Mouse (Mus musculus) stomach, embryonic 15.5 days (tissue): ENCODE data around the gene Procr. TPM values are rescaled to one million over a fixed set of nuclear protein-coding genes. Genes with fewer than 3 reads are reported as not detected.
"Not testable (repeated sequence)": the region's sequence is repeated elsewhere in the genome, so short reads cannot be mapped to it uniquely, and the experiment has no call there.

Experiments
- ATAC-seq: fragments of 200-750 bp; cut with Nextera tagmentation; 2 replicates; pipeline ENCODE4 v1.8.0; 2017; ENCODE audit warnings: low read depth, moderate number of reproducible peaks, moderate TSS enrichment; ENCODE audit not compliant: insufficient read depth, low FRiP score
- H3K27ac ChIP-seq: fragments of 300-500 bp; sonication (generic); 2 replicates; pipeline ENCODE4 v1.5.1; 2015; ENCODE audit warnings: mild to moderate bottlenecking, inconsistent platforms
- H3K27me3 ChIP-seq: fragments of 300-500 bp; sonication (generic); replicated peaks from 2 replicates; pipeline ENCODE4 v1.6.1; 2015; ENCODE audit warnings: inconsistent platforms
- H3K36me3 ChIP-seq: fragments of 300-500 bp; sonication (generic); 2 replicates; pipeline ENCODE4 v1.6.1; 2015; ENCODE audit warnings: inconsistent platforms
- H3K4me1 ChIP-seq: fragments of 300-500 bp; sonication (generic); 2 replicates; pipeline ENCODE4 v1.6.1; 2015; ENCODE audit warnings: inconsistent platforms
- H3K4me2 ChIP-seq: fragments of 300-500 bp; sonication (generic); 2 replicates; pipeline ENCODE4 v1.6.1; 2015; ENCODE audit warnings: mild to moderate bottlenecking, inconsistent platforms
- H3K4me3 ChIP-seq: fragments of 300-500 bp; sonication (generic); replicated peaks from 2 replicates; pipeline ENCODE4 v1.5.1; 2015; ENCODE audit warnings: inconsistent platforms
- H3K9ac ChIP-seq: fragments of 300-500 bp; sonication (generic); 2 replicates; pipeline ENCODE4 v1.6.1; 2015; ENCODE audit warnings: inconsistent platforms
- H3K9me3 ChIP-seq: fragments of 300-500 bp; sonication (generic); 2 replicates; pipeline ENCODE4 v1.6.1; 2016; ENCODE audit warnings: inconsistent platforms
- WGBS: fragments of 180-500 bp; shearing (Covaris S2); methylation state at CpG from one replicate; pipeline ENCODE4 v1.1.7; 2015; 5-methylcytosine and 5-hydroxymethylcytosine counted together
- polyA plus RNA-seq: library from polyadenylated mRNA; unstranded; fragments of >200 nt; fragmentation: Nextera tagmentation; extraction: Ambion mirVana; gene quantifications from 2 replicates; pipeline ENCODE4 v1.2.1, GENCODE M21; 2015

The Procr gene
- polyA plus RNA-seq, 1 experiment from 2014 or later = 18.3 TPM

DNA sequence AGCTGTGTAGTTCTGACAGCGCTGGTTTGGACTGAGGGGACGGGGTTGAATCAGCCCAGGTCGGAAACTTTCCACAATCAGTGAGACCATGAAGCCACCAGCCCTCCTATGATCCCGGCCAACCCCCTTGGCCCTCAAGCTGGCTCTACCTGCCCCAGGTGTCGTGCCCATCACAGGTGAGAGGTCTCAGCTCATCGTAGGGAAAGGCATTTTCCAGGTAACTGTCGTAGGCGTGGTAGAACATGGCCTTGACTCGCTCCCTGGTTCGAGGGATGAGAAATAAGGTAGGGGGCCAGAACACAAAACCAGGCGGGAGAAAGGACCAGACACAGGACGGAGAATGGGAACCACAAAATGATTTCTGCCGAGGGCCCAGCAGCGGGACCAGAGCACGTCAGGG, 22.2 kb upstream of the Procr start:
- Histone ChIP-seq H3K27me3 (no peaks in the 10 kb centered on the region), H3K9me3 (no peaks in the 10 kb centered on the region), H3K4me3 (peak overlapping the region; percentile 93), H3K36me3 (no peaks in the 10 kb centered on the region), H3K4me2 (peak overlapping the region; percentile 89), H3K27ac (peak overlapping the region; percentile 68), H3K9ac (peak overlapping the region; percentile 76), H3K4me1 (peaks cover 6% of the 10 kb centered on the region)
- WGBS = 3% methylated on average over 15 of the region's 15 CpGs
- ATAC-seq = no peak; the same call in 1 of the 2 replicates

DNA sequence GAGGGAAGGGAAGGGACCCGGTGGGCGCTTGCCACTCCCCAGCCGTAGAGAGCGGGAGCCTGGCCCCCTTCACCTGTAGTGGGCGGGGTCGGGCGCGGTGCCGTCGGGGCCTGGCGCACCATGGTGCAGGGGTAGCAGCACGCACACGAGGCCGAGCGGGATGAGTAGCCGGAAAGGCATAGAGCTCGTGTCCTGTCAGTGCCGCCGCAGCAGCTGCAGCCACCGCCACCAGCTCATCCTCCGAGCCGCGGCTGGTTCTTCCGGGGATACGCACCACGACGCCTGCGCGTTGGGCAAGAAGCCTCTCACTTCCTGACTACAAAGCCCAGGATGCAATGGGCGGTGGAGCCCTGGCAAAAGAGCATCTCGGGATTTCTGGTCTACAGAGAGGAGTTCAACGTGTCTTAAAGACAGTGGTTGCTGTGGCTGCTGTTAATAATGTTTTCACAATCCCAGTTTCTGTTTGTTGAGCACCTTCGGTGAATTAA, 21.7 kb upstream of the Procr start, which contains the start of gene Edem2:
Gene Edem2 (minus strand): TSS at position 318 of the 488 bp plus-strand sequence.
- Histone ChIP-seq H3K27me3 (no peaks in the 10 kb centered on the region), H3K36me3 (no peaks in the 10 kb centered on the region), H3K4me1 (peaks cover 6% of the 10 kb centered on the region), H3K9ac (peak within 1 kb of the TSS; percentile 76), H3K4me3 (peak within 1 kb of the TSS; percentile 93), H3K4me2 (peak within 1 kb of the TSS; percentile 89), H3K27ac (peak within 1 kb of the TSS; percentile 68), H3K9me3 (no peaks in the 10 kb centered on the region)
- ATAC-seq = peak; percentile 88
- under 1% methylated on average over 33 of the region's 33 CpGs for WGBS

DNA sequence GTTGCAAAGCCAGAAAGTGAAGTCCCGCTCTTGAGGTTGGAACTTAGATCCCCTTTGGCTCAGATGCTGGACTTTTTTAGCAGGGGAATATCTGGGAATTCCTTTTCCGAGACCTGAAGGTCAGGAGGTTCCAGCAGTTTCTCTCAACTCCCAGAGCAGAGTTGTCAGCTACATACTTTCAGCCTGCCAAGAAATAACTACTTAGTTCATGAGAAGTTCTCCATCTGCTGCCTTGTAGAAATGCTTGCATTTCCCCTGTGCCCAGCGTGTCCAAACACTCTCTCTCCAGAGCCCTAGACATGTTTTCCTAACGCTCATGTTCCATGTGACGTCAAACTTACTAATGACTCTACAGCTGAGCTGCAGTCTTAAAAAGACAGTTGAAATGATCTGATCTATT, 15.8 kb upstream of the Procr start:
- Histone ChIP-seq H3K36me3 (no peaks in the 10 kb centered on the region), H3K27ac (peak overlapping the region; percentile 45), H3K9me3 (no peaks in the 10 kb centered on the region), H3K9ac (no peak overlapping the region), H3K4me3 (no peak overlapping the region), H3K27me3 (no peaks in the 10 kb centered on the region), H3K4me1 (no peaks in the 10 kb centered on the region), H3K4me2 (no peak overlapping the region)
- ATAC-seq = peak; percentile 43; the same call in 1 of the 2 replicates
- 43% methylated on average over 5 of the region's 5 CpGs for WGBS

DNA sequence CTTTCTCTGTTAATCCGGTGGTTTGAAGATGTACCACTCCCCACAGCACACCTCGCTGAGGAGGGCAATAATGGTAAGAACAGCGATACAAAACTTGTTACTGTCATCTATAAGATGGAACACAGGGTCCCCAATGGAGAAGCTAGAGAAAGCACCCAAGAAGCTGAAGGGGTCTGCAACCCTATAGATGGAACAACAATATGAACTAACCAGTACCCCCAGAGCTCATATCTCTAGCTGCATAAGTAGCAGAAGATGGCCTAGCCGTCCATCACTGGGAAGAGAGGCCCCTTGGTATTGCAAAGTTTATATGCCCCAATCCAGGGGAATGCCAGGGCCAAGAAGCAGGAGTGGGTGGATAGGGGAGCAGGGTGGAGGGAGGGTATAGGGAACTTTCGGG, 15.2 kb upstream of the Procr start, which contains the start of gene Gm17581:
Gene Gm17581 (minus strand): TSS at position 101 of the 400 bp plus-strand sequence.
- ATAC-seq, H3K4me1 ChIP-seq, H3K9me3 ChIP-seq, H3K4me3 ChIP-seq, H3K27me3 ChIP-seq, H3K9ac ChIP-seq, H3K4me2 ChIP-seq, H3K36me3 ChIP-seq: not testable (repeated sequence)
- peak within 1 kb of the TSS; percentile 45 for H3K27ac ChIP-seq
- 83% methylated on average over 5 of the region's 5 CpGs for WGBS

DNA sequence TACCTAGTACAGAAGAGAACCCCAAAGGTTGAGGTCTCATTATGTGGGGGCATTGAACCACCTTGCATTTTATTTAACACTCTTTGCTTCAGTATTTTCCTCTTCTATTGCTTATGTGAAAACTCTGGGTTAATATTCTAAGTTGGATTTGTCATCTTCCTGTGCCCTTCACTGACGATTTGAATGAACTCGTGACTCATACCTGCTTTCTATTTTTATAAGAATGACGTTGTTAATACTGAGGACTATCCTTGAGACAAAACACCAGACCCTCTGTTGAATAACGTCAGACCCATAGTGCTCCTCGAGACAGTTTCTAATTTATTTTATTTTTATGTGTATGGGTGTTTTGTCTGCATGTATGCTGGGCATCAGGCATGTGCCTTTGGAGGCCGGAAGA, 14.0 kb upstream of the Procr start:
- no peak overlapping the region for H3K4me3 ChIP-seq
- no peak overlapping the region for H3K4me2 ChIP-seq
- no peaks in the 10 kb centered on the region for H3K9me3 ChIP-seq
- no peak overlapping the region for H3K9ac ChIP-seq
- H3K36me3 ChIP-seq = no peaks in the 10 kb centered on the region
- no peaks in the 10 kb centered on the region for H3K4me1 ChIP-seq
- 67% methylated on average over 6 of the region's 6 CpGs for WGBS
- no peaks in the 10 kb centered on the region for H3K27me3 ChIP-seq
- H3K27ac ChIP-seq = no peak overlapping the region
- ATAC-seq = no peak

DNA sequence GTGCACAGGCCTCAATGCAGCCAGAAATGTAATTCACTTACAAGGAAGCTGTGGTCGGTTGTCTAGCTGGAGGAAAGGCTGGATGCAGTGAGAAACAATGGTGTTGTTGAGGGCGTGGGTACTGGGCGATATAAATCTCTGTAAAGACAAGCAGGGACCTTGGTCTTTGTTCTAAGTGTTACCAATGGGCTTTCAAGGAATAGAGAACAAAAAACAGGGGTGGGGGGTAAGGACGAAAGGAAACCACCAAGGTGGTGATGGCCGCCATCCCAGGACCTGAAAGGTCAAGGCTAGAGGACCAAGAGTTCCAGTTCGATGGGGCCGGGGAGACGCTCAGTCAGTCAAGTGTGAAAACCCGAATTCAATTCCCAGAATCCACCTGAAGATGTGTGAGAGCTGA, 13.1 kb upstream of the Procr start:
- H3K4me1 ChIP-seq = peaks cover 7% of the 10 kb centered on the region
- no peak overlapping the region for H3K4me3 ChIP-seq
- H3K9ac ChIP-seq = no peak overlapping the region
- no peaks in the 10 kb centered on the region for H3K9me3 ChIP-seq
- 65% methylated on average over 9 of the region's 9 CpGs for WGBS
- H3K4me2 ChIP-seq = no peak overlapping the region
- ATAC-seq = no peak
- no peaks in the 10 kb centered on the region for H3K36me3 ChIP-seq
- H3K27ac ChIP-seq = no peak overlapping the region
- H3K27me3 ChIP-seq = no peaks in the 10 kb centered on the region

DNA sequence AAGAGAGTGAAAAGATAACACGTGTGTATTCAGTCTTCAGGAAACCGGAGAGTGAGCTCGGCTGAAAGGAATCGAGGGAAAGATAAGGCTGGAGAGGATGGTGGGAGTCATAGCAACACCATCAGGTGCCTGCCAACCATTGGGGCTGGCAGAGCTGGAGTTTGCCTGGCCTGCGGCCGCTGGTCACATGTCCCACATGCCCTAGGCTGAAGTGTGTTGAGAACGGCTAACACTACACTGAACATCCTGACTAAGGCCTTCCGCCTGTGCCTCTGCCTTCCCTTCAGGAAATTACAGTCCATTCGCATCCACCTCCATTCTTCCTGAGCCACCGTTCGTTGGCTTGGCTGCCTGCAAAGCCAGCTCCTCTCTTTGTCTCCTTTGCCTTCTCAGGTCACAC, 8.7 kb upstream of the Procr start:
- Histone ChIP-seq H3K36me3 (no peaks in the 10 kb centered on the region), H3K4me3 (no peak overlapping the region), H3K27me3 (no peaks in the 10 kb centered on the region), H3K27ac (peak overlapping the region; percentile 35; the same call in 1 of the 2 replicates), H3K4me1 (peaks cover 11% of the 10 kb centered on the region), H3K9me3 (no peaks in the 10 kb centered on the region), H3K4me2 (no peak overlapping the region), H3K9ac (no peak overlapping the region)
- WGBS = 60% methylated on average over 11 of the region's 11 CpGs
- ATAC-seq = peak; percentile 27; the same call in 1 of the 2 replicates

DNA sequence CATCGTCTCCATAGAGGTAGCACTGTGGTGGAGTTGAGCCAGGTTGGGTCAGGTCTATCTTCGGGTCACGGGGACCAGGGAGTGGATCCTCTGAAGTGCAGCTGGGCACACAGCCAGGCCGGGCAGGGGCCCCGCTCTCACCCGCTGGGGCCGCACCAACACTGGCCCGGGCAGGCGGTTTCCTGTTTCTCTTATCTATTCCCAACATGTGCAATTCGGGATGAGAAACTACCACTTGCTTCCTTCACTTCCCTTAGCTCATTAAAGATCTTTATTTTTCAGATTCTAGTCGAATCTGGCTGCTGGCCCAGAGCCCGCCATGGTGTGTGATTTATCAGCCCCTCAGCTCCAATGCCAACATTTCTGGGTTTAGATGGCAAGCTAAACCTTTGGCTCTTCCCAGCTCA, 8.0 kb upstream of the Procr start:
- Histone ChIP-seq H3K9me3 (no peaks in the 10 kb centered on the region), H3K4me2 (no peak overlapping the region), H3K27ac (peak overlapping the region; percentile 35; the same call in 1 of the 2 replicates)

DNA sequence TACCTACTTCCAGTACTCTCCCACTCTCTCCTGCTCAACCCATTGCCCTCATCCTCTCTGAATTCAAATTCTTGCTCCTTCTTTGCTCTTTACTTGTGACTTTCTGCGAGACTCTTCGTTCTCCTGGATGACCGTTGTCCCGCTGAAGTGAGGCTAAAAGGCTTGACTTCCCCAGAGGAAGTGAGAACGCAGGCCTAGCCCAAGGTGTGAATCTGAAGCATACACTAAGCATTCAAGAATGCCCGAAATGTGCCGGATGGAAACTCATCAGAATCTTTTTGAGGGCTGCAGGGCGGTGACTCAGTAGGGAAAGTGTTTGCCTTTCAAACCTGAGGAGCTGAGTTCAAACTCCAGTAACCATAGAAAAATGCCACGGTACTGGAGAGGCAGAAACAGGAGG, 7.6 kb upstream of the Procr start:
- H3K27ac ChIP-seq = no peak overlapping the region
- no peak overlapping the region for H3K4me3 ChIP-seq
- H3K27me3 ChIP-seq = no peaks in the 10 kb centered on the region
- no peaks in the 10 kb centered on the region for H3K9me3 ChIP-seq
- H3K4me1 ChIP-seq = peaks cover 11% of the 10 kb centered on the region
- 79% methylated on average over 9 of the region's 9 CpGs for WGBS
- H3K9ac ChIP-seq = no peak overlapping the region
- no peaks in the 10 kb centered on the region for H3K36me3 ChIP-seq
- no peak overlapping the region for H3K4me2 ChIP-seq
- ATAC-seq = no peak

More for the DNA sequence above, 8.0 kb upstream of the Procr start:
- Histone ChIP-seq H3K27me3 (no peaks in the 10 kb centered on the region), H3K9ac (no peak overlapping the region), H3K36me3 (no peaks in the 10 kb centered on the region), H3K4me3 (no peak overlapping the region), H3K4me1 (peaks cover 11% of the 10 kb centered on the region)
- peak; percentile 63 for ATAC-seq
- 44% methylated on average over 12 of the region's 12 CpGs for WGBS

DNA sequence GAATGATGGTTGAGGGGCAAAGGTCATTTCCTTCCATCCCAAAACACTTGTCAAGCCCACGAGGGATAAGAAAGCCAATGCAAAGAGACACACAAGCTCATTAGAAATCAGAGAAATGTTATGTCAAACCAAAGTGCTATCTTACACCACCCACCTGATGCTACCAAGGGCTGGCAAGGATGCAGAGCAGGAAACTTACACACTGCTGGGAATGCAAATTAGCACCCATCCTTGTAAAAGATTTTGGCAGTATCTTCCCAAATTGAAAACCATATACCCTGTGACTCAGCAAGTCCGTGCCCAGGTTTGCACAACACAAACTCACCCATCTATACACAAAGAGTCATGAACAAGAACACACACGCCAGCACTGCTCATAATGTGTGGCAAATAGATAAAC, 5.4 kb upstream of the Procr start:
- Histone ChIP-seq H3K27me3 (no peaks in the 10 kb centered on the region), H3K4me1 (peaks cover 11% of the 10 kb centered on the region), H3K9me3 (no peaks in the 10 kb centered on the region), H3K9ac (no peak overlapping the region), H3K36me3 (no peaks in the 10 kb centered on the region), H3K27ac (no peak overlapping the region), H3K4me3 (no peak overlapping the region), H3K4me2 (no peak overlapping the region)
- 48% methylated on average over 3 of the region's 3 CpGs for WGBS
- no peak for ATAC-seq

DNA sequence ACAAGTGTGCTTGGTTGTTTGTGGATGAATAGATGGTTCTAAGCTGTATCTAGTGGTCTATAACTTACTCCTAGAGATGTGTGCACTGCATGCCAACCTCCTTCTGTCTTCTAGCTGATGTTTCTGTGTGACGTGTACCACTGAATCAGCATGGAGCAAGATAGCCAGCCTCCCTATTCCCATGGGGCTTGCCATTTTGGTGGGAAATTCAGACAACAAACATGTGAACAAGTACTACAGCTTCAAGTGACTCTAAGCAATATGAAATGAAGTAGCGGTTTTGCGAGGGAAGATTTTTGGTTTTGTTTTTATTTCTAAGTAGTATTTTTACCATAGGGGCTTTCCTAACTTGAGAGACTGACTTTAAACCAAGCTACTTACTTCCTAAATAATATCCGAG, 1.5 kb upstream of the Procr start:
- Histone ChIP-seq H3K27me3 (no peaks in the 10 kb centered on the region), H3K9me3 (no peaks in the 10 kb centered on the region), H3K4me3 (no peak overlapping the region), H3K27ac (no peak overlapping the region), H3K4me1 (peaks cover 5% of the 10 kb centered on the region), H3K36me3 (no peaks in the 10 kb centered on the region), H3K9ac (no peak overlapping the region), H3K4me2 (no peak overlapping the region)
- WGBS = 87% methylated on average over 4 of the region's 4 CpGs
- no peak for ATAC-seq

DNA sequence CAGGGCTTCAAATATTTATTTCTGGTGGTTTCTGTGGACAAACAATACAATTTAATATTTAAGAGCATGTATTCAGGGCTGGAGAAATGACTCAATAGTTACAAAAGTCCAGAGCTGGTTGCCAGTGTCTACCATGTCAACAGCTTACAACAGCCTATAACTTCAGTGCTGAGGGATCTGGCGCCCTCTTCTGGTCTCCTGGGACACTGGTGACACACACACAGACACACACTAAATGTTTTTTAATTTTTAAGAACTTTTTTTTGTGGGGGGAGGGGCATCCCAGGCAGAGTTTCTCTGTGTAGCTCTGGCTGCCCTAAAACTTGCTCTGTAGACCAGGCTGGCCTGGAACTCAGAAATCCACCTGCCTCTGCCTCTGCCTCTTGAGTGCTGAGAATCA, 4.8 kb downstream of the Procr start:
- no peak overlapping the region for H3K4me3 ChIP-seq
- no peak overlapping the region for H3K27ac ChIP-seq
- WGBS = 11% methylated on average over 1 of the region's 1 CpGs
- no peaks in the 10 kb centered on the region for H3K27me3 ChIP-seq
- H3K36me3 ChIP-seq = no peaks in the 10 kb centered on the region
- no peaks in the 10 kb centered on the region for H3K9me3 ChIP-seq
- H3K4me2 ChIP-seq = no peak overlapping the region
- peaks cover 5% of the 10 kb centered on the region for H3K4me1 ChIP-seq
- ATAC-seq = no peak
- no peak overlapping the region for H3K9ac ChIP-seq
